Mouse (Mus musculus): ENCODE measurements at regions not wholly inside any gene's neighbourhood (a gene's known extent, or its start where the extent isn't known, plus 50 kb on each side); places are given as distances from the start of the nearest gene placed in this dataset.

DNA sequence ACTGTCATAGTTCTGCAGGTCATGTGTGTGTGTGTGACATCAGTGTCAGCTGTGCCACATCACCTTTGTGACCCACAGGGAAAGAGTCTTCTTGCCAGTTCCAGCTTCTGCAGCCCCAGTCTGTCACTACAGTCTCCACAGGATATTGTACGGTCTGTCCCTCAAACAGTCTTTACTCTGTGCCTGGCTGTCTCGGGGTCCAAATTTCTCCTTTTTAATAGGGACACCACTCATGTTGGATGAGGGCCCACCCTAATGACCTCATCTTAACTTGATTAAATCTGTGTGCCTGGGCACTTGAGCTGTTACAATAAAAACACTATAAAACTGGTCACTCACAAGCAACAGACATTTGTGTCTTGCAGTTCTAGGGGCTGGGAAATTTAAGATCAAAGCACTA, 165.1 kb upstream of the Sox9 start:
- H3K4me1 ChIP-seq, result peaks cover 29% of the 10 kb centered on the region
- peaks cover 10% of the 10 kb centered on the region for H3K27me3 ChIP-seq (ENCODE audit: low read depth, poor library complexity, severe bottlenecking)
- H3K9me3 ChIP-seq (replicated peaks), result no peaks in the 10 kb centered on the region
- no peaks in the 10 kb centered on the region for H3K36me3 ChIP-seq
- DNase-seq (ENCODE audit: low spot score), result no peak
- no peak overlapping the region for H3K4me3 ChIP-seq
- WGBS, result 91% methylated on average over 2 of the region's 2 CpGs
- no peak overlapping the region for H3K27ac ChIP-seq (replicated peaks)

DNA sequence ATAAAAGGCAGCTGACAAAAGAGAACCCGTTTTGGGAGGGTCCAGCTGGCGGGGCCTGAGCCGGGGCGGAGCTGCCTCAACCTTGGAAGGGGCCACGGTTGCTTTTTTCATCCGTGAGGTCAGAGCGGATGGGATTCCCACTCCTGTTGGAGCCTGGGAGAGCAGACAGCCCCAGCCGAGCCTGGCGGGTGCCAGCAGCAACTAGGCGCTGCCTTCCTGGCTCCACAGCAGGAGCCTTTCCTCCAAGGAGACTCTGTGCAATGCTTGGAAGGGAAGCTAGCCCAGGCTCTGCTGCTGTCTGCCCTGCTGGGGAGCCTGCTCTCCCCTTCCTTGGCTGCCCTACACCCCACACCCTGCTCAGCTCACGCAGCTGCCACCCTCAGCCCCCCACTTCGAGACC, 161.1 kb upstream of the Sox9 start:
- Histone ChIP-seq H3K36me3 (no peaks in the 10 kb centered on the region), H3K4me3 (peak overlapping the region; percentile 34), H3K4me1 (peaks cover 23% of the 10 kb centered on the region), H3K27ac (replicated peaks) (peak overlapping the region; percentile 79), H3K9me3 (replicated peaks) (no peaks in the 10 kb centered on the region), H3K27me3 (ENCODE audit: low read depth, poor library complexity, severe bottlenecking) (peaks cover 15% of the 10 kb centered on the region)
- 22% methylated on average over 12 of the region's 12 CpGs for WGBS
- DNase-seq (ENCODE audit: low spot score), result peak; percentile 32

DNA sequence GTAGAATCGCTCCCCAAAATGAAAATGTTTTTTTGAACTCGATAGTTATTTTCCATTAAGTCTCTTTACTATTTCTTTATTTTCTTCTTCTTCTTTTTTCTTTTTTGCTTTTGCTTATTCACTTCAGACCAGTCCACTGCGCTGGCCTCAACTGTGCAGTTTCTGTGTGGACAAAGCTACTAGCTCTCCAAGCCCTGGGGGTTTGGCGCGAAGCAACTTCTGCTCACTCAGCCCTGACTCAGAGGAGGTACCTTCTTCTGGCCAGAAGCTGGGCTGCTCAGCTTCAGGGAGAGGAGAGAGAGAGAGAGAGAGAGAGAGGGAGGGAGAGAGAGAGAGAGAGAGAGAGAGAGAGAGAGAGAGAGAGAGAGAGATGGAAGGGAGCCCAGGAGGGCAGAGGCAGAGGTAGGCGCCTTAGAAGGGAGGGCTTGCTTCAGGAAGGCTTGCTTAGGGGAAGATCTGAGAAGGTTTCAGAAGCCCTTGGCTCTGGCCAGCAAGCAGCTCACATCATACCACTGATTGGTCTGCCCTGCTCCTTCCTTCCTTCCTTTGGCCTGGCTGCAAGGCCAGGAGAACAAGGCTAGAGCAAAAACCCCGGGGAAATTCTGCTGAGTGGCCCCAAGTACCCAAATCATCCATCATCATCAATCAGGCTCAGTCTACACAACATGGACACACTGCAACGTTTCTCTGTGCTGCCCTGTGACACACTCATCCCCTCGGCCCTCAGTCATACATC, 160.5 kb upstream of the Sox9 start:
- Histone ChIP-seq H3K27ac (replicated peaks) (peak overlapping the region; percentile 79), H3K9me3 (replicated peaks) (no peaks in the 10 kb centered on the region), H3K36me3 (no peaks in the 10 kb centered on the region), H3K4me1 (peaks cover 17% of the 10 kb centered on the region), H3K27me3 (ENCODE audit: low read depth, poor library complexity, severe bottlenecking) (peaks cover 15% of the 10 kb centered on the region), H3K4me3 (no peak overlapping the region)
- DNase-seq (ENCODE audit: low spot score), result peak; percentile 14
- 83% methylated on average over 9 of the region's 9 CpGs for WGBS

DNA sequence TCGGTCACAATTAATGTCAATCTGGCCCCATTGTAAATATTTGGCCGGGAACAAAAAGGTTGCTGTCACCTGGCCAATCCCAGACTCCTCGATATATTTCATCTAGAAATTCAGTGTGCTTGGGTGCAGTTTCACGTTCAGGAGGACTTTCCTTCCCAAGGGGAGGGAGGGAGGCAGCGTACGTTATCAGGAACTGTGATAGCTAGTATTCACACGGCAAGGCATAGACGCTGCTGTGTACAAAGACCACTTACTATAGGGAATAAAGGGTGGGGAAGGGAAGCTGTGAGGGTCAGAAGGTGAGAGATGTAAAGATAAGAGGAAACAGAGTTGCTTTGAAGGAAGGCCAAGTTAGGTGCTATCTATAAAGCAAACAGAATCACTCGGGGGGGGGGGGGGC, 132.7 kb upstream of the Sox9 start:
- Histone ChIP-seq H3K36me3 (no peaks in the 10 kb centered on the region), H3K27me3 (ENCODE audit: low read depth, poor library complexity, severe bottlenecking) (no peaks in the 10 kb centered on the region), H3K4me3 (no peak overlapping the region), H3K4me1 (no peaks in the 10 kb centered on the region), H3K9me3 (replicated peaks) (no peaks in the 10 kb centered on the region), H3K27ac (replicated peaks) (no peak overlapping the region)
- no peak for DNase-seq (ENCODE audit: low spot score)
- WGBS, result 75% methylated on average over 9 of the region's 9 CpGs

DNA sequence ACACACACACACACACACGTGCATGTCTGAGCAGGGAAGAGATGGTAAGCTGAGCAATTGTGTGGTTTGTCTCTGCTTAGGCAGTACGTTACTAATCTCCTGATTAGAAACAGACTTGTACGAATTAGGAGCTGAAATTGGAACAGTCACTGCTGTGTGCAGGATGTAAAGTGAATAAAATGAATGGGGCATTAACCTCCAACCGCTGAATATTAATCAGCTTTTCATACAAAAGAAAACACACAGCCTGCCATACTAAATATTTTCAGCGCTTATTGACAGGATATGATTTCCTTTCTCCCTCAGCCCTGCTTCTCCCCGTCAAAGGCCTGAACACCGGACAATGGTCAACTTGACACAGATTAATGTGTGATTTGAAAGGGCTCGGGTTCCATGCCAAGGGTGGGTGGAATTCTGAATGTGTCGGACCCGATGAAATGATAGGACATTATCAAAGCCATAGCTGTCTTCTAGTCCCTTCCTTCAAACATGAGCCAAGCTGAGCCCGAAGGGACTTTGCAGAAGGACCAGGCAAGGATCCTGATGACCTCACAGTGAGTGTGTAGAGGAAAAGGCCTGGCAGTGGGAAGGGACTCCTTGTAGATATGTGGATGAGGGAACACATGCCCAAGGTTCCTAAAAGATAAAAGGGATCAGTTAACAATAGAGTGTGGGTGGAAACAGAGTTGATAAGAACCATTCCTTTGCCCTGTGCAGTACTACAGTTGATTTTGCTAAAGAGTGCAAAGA, 124.4 kb upstream of the Sox9 start:
- Histone ChIP-seq H3K9me3 (replicated peaks) (no peaks in the 10 kb centered on the region), H3K4me3 (no peak overlapping the region), H3K27ac (replicated peaks) (peak overlapping the region; percentile 5; the same call in 1 of the 2 replicates), H3K27me3 (ENCODE audit: low read depth, poor library complexity, severe bottlenecking) (no peaks in the 10 kb centered on the region), H3K4me1 (peaks cover 10% of the 10 kb centered on the region), H3K36me3 (no peaks in the 10 kb centered on the region)
- DNase-seq (ENCODE audit: low spot score), result no peak
- 73% methylated on average over 11 of the region's 11 CpGs for WGBS

DNA sequence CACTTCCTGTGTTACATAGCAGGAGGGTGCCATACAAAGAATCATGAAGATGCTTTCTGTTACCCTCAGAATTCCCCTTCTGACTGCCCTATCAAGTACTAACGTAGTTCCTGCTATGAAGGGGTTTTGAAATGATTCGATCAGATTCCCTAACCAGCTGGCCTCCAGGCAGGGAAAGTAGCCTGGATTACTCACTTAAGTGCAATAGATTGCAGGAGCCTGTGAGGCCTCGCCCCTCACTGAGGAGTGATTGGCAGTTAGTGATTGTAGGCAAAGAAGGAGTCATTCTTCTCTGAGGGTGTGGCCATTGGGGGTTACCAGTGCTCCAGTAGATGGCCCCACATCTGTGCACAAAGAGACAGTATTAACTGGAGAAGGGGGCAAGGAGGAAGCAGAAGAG, 122.1 kb upstream of the Sox9 start:
- Histone ChIP-seq H3K36me3 (no peaks in the 10 kb centered on the region), H3K27me3 (ENCODE audit: low read depth, poor library complexity, severe bottlenecking) (no peaks in the 10 kb centered on the region), H3K4me3 (no peak overlapping the region), H3K4me1 (peaks cover 10% of the 10 kb centered on the region), H3K27ac (replicated peaks) (no peak overlapping the region), H3K9me3 (replicated peaks) (no peaks in the 10 kb centered on the region)
- 88% methylated on average over 3 of the region's 3 CpGs for WGBS
- no peak for DNase-seq (ENCODE audit: low spot score)

DNA sequence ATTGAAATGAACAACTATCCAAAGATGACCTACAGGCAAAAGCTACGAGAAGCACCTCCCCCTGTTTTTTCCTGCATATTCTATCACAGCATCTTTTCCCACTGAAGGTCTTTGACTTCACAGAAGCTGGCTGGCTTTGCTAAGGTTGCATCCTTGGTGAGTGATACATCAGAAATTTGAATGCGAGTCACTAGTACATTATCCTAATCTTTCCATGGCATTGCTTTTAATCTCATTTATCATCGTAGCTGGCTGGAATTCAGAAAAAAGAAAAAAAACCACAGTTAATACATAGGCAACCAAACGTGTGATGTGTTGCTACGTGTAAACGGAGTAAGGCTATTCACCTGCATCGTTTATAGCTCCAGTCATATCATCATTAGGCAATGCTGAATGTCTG, 120.6 kb upstream of the Sox9 start:
- H3K4me1 ChIP-seq, result peaks cover 10% of the 10 kb centered on the region
- no peak overlapping the region for H3K27ac ChIP-seq (replicated peaks)
- no peak overlapping the region for H3K4me3 ChIP-seq
- 94% methylated on average over 7 of the region's 7 CpGs for WGBS
- no peaks in the 10 kb centered on the region for H3K9me3 ChIP-seq (replicated peaks)
- no peaks in the 10 kb centered on the region for H3K36me3 ChIP-seq
- H3K27me3 ChIP-seq (ENCODE audit: low read depth, poor library complexity, severe bottlenecking), result no peaks in the 10 kb centered on the region
- no peak for DNase-seq (ENCODE audit: low spot score)

DNA sequence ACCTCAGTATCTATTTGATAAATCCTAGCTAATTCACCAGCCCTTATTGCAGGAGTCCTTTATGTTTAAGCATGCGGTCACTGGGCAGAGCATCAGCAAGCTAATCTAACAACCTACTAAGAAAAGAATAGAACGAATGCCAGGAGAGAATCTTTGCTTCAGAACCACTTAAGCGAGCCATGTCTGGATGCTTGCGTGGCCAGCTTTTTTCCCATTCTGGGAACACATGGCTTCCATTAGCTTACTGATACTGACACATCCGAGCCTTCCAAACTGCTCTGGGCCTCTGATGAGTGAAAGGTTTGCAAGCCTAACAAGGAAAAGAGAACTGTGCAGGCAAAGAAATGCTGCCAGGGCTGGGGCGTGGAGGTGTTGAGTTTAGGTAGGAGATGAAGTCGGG, 114.7 kb upstream of the Sox9 start:
- Histone ChIP-seq H3K4me1 (no peaks in the 10 kb centered on the region), H3K9me3 (replicated peaks) (no peaks in the 10 kb centered on the region), H3K36me3 (no peaks in the 10 kb centered on the region), H3K27me3 (ENCODE audit: low read depth, poor library complexity, severe bottlenecking) (no peaks in the 10 kb centered on the region), H3K27ac (replicated peaks) (no peak overlapping the region), H3K4me3 (no peak overlapping the region)
- DNase-seq (ENCODE audit: low spot score), result no peak
- WGBS, result 86% methylated on average over 7 of the region's 7 CpGs

DNA sequence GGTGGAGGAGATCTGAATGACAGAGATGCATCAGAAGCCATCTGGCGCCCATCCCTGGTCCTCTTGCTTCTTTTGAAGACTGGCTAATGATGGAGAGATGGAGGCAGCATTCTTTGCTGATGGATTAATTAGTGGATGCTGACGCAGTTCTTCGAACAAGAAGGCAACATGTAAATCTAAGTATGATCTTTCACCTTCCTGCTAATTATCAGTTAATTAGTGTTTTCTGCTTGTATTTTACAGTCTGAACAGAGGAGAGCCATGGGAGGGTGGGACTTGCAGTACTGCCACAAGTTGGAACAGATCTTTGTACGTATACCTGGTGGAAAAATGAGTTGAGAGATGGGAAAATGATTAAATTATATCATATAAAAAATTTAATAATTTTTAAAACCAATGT, 109.9 kb upstream of the Sox9 start:
- Histone ChIP-seq H3K36me3 (no peaks in the 10 kb centered on the region), H3K27me3 (ENCODE audit: low read depth, poor library complexity, severe bottlenecking) (no peaks in the 10 kb centered on the region), H3K9me3 (replicated peaks) (no peaks in the 10 kb centered on the region), H3K27ac (replicated peaks) (no peak overlapping the region), H3K4me3 (no peak overlapping the region), H3K4me1 (no peaks in the 10 kb centered on the region)
- no peak for DNase-seq (ENCODE audit: low spot score)
- 92% methylated on average over 4 of the region's 4 CpGs for WGBS

DNA sequence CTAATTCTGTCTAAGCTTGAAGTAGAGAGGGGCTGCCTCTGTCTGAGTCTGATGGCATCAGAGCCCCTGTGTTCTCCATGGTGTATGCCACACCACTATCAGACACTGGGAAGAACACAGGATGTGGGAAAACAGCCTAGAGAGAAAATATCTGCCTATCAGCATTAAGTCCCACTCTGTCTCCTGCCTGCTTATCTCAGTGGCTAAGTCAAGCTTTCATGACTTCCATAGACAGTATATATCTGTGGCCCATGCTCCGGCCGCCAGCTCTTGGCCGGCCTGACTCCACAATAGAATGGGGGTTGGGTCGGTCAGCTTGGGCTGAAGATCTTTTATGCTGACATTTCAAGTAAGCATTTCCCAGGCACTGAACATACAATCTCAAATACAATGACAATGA, 92.0 kb upstream of the Sox9 start:
- DNase-seq (ENCODE audit: low spot score), result no peak
- Histone ChIP-seq H3K27ac (replicated peaks) (no peak overlapping the region), H3K36me3 (no peaks in the 10 kb centered on the region), H3K9me3 (replicated peaks) (no peaks in the 10 kb centered on the region), H3K4me3 (no peak overlapping the region), H3K4me1 (peaks cover 6% of the 10 kb centered on the region), H3K27me3 (ENCODE audit: low read depth, poor library complexity, severe bottlenecking) (no peaks in the 10 kb centered on the region)
- 88% methylated on average over 4 of the region's 4 CpGs for WGBS

DNA sequence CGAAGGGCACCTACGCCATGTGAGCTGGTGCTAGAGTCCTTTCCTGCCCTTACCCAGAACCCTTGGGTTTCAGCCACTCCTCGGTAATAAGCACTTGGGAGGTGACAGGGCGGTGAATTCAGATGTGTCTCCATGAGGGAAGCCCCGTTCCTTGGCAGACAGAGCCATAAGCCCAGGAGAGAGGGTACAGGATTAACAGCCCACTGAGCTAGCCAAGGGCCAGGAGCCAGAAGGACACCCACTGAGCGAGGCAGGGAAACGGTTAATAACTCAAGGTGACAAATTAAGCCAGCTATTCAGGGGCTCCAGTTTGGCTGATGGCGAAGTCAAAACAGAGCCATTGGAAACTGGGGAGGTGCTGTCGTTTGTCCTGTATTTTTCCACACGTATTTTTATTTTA, 75.9 kb upstream of the Sox9 start:
- Histone ChIP-seq H3K27ac (replicated peaks) (0 out of 2 replicates have a peak overlapping the region, but pooled peaks have one; percentile 38), H3K4me3 (no peak overlapping the region), H3K36me3 (no peaks in the 10 kb centered on the region), H3K4me1 (peaks cover 29% of the 10 kb centered on the region), H3K9me3 (replicated peaks) (no peaks in the 10 kb centered on the region), H3K27me3 (ENCODE audit: low read depth, poor library complexity, severe bottlenecking) (no peaks in the 10 kb centered on the region)
- no peak for DNase-seq (ENCODE audit: low spot score)
- 83% methylated on average over 10 of the region's 10 CpGs for WGBS

DNA sequence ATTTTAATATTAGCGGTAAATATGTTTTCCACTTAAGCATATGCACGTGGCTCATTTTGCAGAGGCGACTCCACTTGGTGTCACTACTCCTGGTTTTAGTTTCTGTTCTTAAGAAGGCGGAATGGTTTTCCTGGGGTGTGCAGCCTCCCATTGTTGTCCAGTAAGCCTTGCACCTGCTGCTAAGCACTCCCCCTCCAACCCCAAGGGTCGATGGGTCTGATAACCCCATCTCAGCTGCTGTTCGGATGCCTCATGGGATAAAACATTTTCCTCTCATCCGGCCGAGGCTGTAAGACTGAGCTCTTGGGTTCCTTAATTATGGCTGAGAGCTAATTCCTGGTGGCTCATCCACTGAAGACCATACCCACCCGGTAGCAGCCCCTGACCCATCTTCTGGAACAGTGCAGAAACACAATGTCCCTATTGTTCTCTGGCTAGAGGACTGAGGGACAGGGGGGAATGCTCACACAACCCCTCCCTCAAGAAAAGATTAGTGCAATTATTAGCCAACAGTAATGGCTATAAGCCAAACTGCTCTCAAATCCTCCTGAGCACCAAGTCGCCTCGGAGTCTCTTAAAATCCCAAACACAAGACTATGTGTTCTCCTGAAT, 73.8 kb upstream of the Sox9 start:
- Histone ChIP-seq H3K36me3 (no peaks in the 10 kb centered on the region), H3K4me3 (no peak overlapping the region), H3K27ac (replicated peaks) (peak overlapping the region; percentile 64), H3K27me3 (ENCODE audit: low read depth, poor library complexity, severe bottlenecking) (no peaks in the 10 kb centered on the region), H3K4me1 (peaks cover 35% of the 10 kb centered on the region), H3K9me3 (replicated peaks) (no peaks in the 10 kb centered on the region)
- DNase-seq (ENCODE audit: low spot score), result peak; percentile 29
- 39% methylated on average over 11 of the region's 11 CpGs for WGBS

DNA sequence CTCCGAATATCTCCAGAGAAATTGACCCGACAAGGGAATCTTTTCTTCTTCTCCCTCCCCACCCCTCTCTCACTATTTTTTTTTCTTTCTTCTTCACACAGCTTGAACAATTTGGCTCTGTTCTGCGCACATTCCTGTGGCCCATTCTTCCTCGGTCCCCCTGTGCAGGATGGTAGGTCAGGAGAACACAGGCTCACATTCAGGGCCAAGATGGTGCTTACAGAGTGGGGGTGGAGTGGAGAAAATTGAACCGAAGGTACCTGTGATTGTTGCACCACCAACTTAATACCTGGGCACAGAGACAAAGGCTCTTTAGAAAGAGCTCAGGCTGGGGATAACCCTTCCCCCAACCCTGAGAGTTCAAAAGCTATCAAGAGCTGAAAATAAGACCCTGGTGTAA, 70.4 kb upstream of the Sox9 start:
- peaks cover 35% of the 10 kb centered on the region for H3K4me1 ChIP-seq
- WGBS, result 81% methylated on average over 5 of the region's 5 CpGs

More for the DNA sequence above, 70.4 kb upstream of the Sox9 start:
- H3K27me3 ChIP-seq (ENCODE audit: low read depth, poor library complexity, severe bottlenecking), result no peaks in the 10 kb centered on the region
- H3K36me3 ChIP-seq, result no peaks in the 10 kb centered on the region
- H3K27ac ChIP-seq (replicated peaks), result no peak overlapping the region
- H3K4me3 ChIP-seq, result no peak overlapping the region
- H3K9me3 ChIP-seq (replicated peaks), result no peaks in the 10 kb centered on the region
- no peak for DNase-seq (ENCODE audit: low spot score)

All from midbrain, embryonic 10.5 days (tissue).